Mouse (Mus musculus) spleen, adult 2 months (tissue): Measurements from ENCODE around the gene Angptl2.

ENCODE experiments used
- CTCF ChIP-seq: fragments of 200-500 bp; IDR thresholded peaks from 2 replicates; pipeline ENCODE4 v1.5.1; 2011; ENCODE audit warnings: mild to moderate bottlenecking, inconsistent platforms; ENCODE audit not compliant: insufficient read depth, insufficient read length, insufficient replicate concordance; ENCODE audit errors: extremely low read depth
- POLR2A ChIP-seq: fragments of 200-500 bp; IDR thresholded peaks from 2 replicates; pipeline ENCODE4 v1.6.1; 2011; ENCODE audit warnings: low read depth, low read length, inconsistent platforms

DNA sequence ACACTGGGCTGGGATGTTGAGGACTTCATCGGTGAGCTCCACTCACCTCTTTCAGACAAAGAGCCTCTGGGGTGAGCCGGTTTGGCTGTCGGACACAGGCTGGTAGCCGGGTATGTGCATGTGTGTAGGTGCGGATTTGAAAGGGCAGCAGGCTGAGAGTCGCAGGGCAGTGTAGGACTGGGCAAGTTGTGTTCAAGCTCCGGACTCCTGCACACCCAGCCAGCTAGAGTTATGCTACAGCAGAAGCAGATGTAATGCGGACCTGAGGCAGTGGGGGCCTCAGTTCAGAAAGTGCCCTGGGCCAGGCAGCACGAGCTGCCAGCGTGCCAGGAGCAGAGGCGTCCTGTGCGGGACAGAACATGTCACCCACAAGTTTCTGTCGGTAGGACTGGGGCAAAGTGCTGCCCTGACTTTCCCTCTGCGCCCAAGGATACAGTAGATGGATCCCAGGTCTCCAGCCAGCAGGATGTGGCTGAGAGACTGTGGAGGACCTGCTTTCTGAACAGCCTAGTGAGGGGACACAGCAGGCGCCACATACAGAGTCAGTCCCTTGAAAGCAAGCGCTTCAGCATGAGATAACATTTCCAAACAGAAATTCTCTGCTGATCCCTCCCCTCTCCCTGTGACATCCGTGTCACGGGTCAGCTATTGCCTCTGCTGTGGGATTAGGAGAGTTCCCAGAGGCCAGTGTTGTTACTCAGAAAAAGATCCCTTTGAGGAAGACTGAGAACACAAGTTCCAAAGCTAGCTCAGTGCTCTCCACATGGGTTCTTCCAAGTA is 966 bp downstream of the Angptl2 start:
- TF ChIP-seq CTCF (no peak), POLR2A (no peak)
